Mouse (Mus musculus): Measurements from ENCODE around the gene Specc1l. TPM values are rescaled to one million over a fixed set of nuclear protein-coding genes. Genes with fewer than 3 reads are reported as not detected.

Gene Specc1l
- polyA plus RNA-seq, 1 experiment from 2014 or later = 45.8 TPM

- TF ChIP-seq CTCF (IDR thresholded peaks at IDR 0.05) = no peak
Measured at GRCm38 (mm10) chr10:75294362-75294761, 82.5 kb downstream of the Specc1l start.

GRCm38 (mm10) chr10:75294926-75295325, 83.1 kb downstream of the Specc1l start:
- DNase-seq (ENCODE audit: low read depth, low spot score) (no peak), ATAC-seq (no peak)
- in situ Hi-C loops (cut with MboI; ENCODE audit: low pct_unique_long_range_greater_than_20kb) = no loop called here
- POLR2A ChIA-PET = interaction anchor here (0.5 to 1.5 kb wide), 2 partner anchors 10 to 172 kb away, joined by 4 to 5 read pairs; no protein-coding TSS in a partner anchor
- TF ChIP-seq CTCF (IDR thresholded peaks at IDR 0.05) = no peak
- no peaks in the 10 kb centered on the region for H3K27me3 ChIP-seq
- CTCF ChIA-PET = interaction anchor here (1.0 to 1.5 kb wide), 2 partner anchors 9 to 20 kb away, joined by 3 to 5 read pairs; no protein-coding TSS in a partner anchor

More at GRCm38 (mm10) chr10:75294362-75294761, 82.5 kb downstream of the Specc1l start:
- no peak for ATAC-seq
- POLR2A ChIA-PET = interaction anchor here (0.5 to 1.5 kb wide), 3 partner anchors 8 to 173 kb away, joined by 3 to 5 read pairs (median 4); no protein-coding TSS in a partner anchor
- in situ Hi-C loops (cut with MboI; ENCODE audit: low pct_unique_long_range_greater_than_20kb) = no loop called here
- DNase-seq (ENCODE audit: low read depth, low spot score) = no peak
- CTCF ChIA-PET = interaction anchor here (1.0 to 1.5 kb wide), 2 partner anchors 10 to 19 kb away, joined by 3 to 5 read pairs; no protein-coding TSS in a partner anchor
- H3K27me3 ChIP-seq = no peaks in the 10 kb centered on the region

- CTCF ChIA-PET = interaction anchor here (1.6 to 2.3 kb wide), 2 partner anchors 14 to 15 kb away, joined by 8 read pairs; no protein-coding TSS in a partner anchor
- POLR2A ChIA-PET = no interaction called here
- TF ChIP-seq CTCF (IDR thresholded peaks at IDR 0.05) = no peak
- no peak for DNase-seq (ENCODE audit: low read depth, low spot score)
- H3K27me3 ChIP-seq = no peaks in the 10 kb centered on the region
- in situ Hi-C loops (cut with MboI; ENCODE audit: low pct_unique_long_range_greater_than_20kb) = no loop called here
- no peak for ATAC-seq
Measured at GRCm38 (mm10) chr10:75298608-75299007, 86.7 kb downstream of the Specc1l start.

- no peak for TF ChIP-seq CTCF (IDR thresholded peaks at IDR 0.05)
- in situ Hi-C loops (cut with MboI; ENCODE audit: low pct_unique_long_range_greater_than_20kb) = no loop called here
- ATAC-seq = peak; percentile 35
Measured at GRCm38 (mm10) chr10:75299785-75300418, 88.0 kb downstream of the Specc1l start.

GRCm38 (mm10) chr10:75301195-75301806, 89.4 kb downstream of the Specc1l start:
- ChIA-PET POLR2A (interaction anchor here (1.3 kb wide), 1 partner anchor 8 kb away, joined by 3 read pairs; no protein-coding TSS in a partner anchor), CTCF (no interaction called here)
- no peak for ATAC-seq
- TF ChIP-seq CTCF (IDR thresholded peaks at IDR 0.05) = no peak
- no peaks in the 10 kb centered on the region for H3K27me3 ChIP-seq
- DNase-seq (ENCODE audit: low read depth, low spot score) = no peak
- in situ Hi-C loops (cut with MboI; ENCODE audit: low pct_unique_long_range_greater_than_20kb) = no loop called here

More at GRCm38 (mm10) chr10:75299785-75300418, 88.0 kb downstream of the Specc1l start:
- POLR2A ChIA-PET = interaction anchor here (0.7 kb wide), 1 partner anchor 9 kb away, joined by 3 read pairs; no protein-coding TSS in a partner anchor
- DNase-seq (ENCODE audit: low read depth, low spot score) = peak; percentile 89
- H3K27me3 ChIP-seq = no peaks in the 10 kb centered on the region
- CTCF ChIA-PET = interaction anchor here (0.7 to 2.3 kb wide), 2 partner anchors 14 to 140 kb away, joined by 4 to 8 read pairs; no protein-coding TSS in a partner anchor

- no peaks in the 10 kb centered on the region for H3K27me3 ChIP-seq
- in situ Hi-C loops (cut with MboI; ENCODE audit: low pct_unique_long_range_greater_than_20kb) = no loop called here
- ChIA-PET CTCF (no interaction called here), POLR2A (no interaction called here)
- no peak for ATAC-seq
- no peak for DNase-seq (ENCODE audit: low read depth, low spot score)
- TF ChIP-seq CTCF (IDR thresholded peaks at IDR 0.05) = no peak
Measured at GRCm38 (mm10) chr10:75301937-75302336, 90.1 kb downstream of the Specc1l start.

- CTCF ChIA-PET = interaction anchor here (1.1 to 2.1 kb wide), 3 partner anchors 18 to 138 kb away, joined by 3 to 4 read pairs (median 4); no protein-coding TSS in a partner anchor
- no peak for TF ChIP-seq CTCF (IDR thresholded peaks at IDR 0.05)
- ATAC-seq = no peak
- no peak for DNase-seq (ENCODE audit: low read depth, low spot score)
- no peaks in the 10 kb centered on the region for H3K27me3 ChIP-seq
- POLR2A ChIA-PET = interaction anchor here (1.0 kb wide), 1 partner anchor 9 kb away, joined by 3 read pairs; no protein-coding TSS in a partner anchor
- in situ Hi-C loops (cut with MboI; ENCODE audit: low pct_unique_long_range_greater_than_20kb) = no loop called here
Measured at GRCm38 (mm10) chr10:75302536-75302935, 90.7 kb downstream of the Specc1l start.

GRCm38 (mm10) chr10:75303324-75304048, 91.6 kb downstream of the Specc1l start:
- POLR2A ChIA-PET = interaction anchor here (1.0 to 1.5 kb wide), 2 partner anchors 9 to 10 kb away, joined by 3 to 5 read pairs; no protein-coding TSS in a partner anchor
- TF ChIP-seq CTCF (IDR thresholded peaks at IDR 0.05) = no peak
- CTCF ChIA-PET = interaction anchor here (0.6 to 2.1 kb wide), 6 partner anchors 9 to 137 kb away, joined by 3 to 5 read pairs (median 4); no protein-coding TSS in a partner anchor
- DNase-seq (ENCODE audit: low read depth, low spot score) = no peak
- H3K27me3 ChIP-seq = no peaks in the 10 kb centered on the region
- in situ Hi-C loops (cut with MboI; ENCODE audit: low pct_unique_long_range_greater_than_20kb) = no loop called here
- no peak for ATAC-seq

GRCm38 (mm10) chr10:75304049-75304405, 92.2 kb downstream of the Specc1l start:
- in situ Hi-C loops (cut with MboI; ENCODE audit: low pct_unique_long_range_greater_than_20kb) = no loop called here
- ChIA-PET POLR2A (interaction anchor here (1.5 kb wide), 1 partner anchor 10 kb away, joined by 5 read pairs; no protein-coding TSS in a partner anchor), CTCF (interaction anchor here (0.6 to 2.1 kb wide), 4 partner anchors 9 to 87 kb away, joined by 3 to 5 read pairs (median 4); no protein-coding TSS in a partner anchor)
- no peaks in the 10 kb centered on the region for H3K27me3 ChIP-seq
- TF ChIP-seq CTCF (IDR thresholded peaks at IDR 0.05) = no peak
- DNase-seq (ENCODE audit: low read depth, low spot score) = no peak
- ATAC-seq = no peak

GRCm38 (mm10) chr10:75304413-75304812, 92.5 kb downstream of the Specc1l start:
- no peak for ATAC-seq
- CTCF ChIA-PET = interaction anchor here (0.6 to 2.1 kb wide), 4 partner anchors 10 to 86 kb away, joined by 3 to 5 read pairs (median 4); no protein-coding TSS in a partner anchor
- H3K27me3 ChIP-seq = no peaks in the 10 kb centered on the region
- DNase-seq (ENCODE audit: low read depth, low spot score) = no peak
- in situ Hi-C loops (cut with MboI; ENCODE audit: low pct_unique_long_range_greater_than_20kb) = no loop called here
- no peak for TF ChIP-seq CTCF (IDR thresholded peaks at IDR 0.05)
- POLR2A ChIA-PET = interaction anchor here (1.5 kb wide), 1 partner anchor 10 kb away, joined by 5 read pairs; no protein-coding TSS in a partner anchor
